Mouse (Mus musculus): ENCODE results near the gene Rims3. TPM values are rescaled to one million over a fixed set of nuclear protein-coding genes. Genes with fewer than 3 reads are reported as not detected.

Rims3 gene
- polyA plus RNA-seq, 1 experiment from 2014 or later = 1.1 TPM

- H3K27ac ChIP-seq (ENCODE audit: low read depth) = no peak overlapping the region
- no peak overlapping the region for H3K4me3 ChIP-seq (ENCODE audit: low read depth, low read length)
- no peak overlapping the region for H3K9ac ChIP-seq
- no peaks in the 10 kb centered on the region for H3K36me3 ChIP-seq (ENCODE audit: insufficient read depth)
- no peaks in the 10 kb centered on the region for H3K9me3 ChIP-seq (ENCODE audit: low read depth, low read length)
- DNase-seq (peak; percentile 31), ATAC-seq (ENCODE audit: insufficient read depth) (no peak)
- TF ChIP-seq CTCF (IDR thresholded peaks at IDR 0.05; ENCODE audit: low read depth) = no peak
- 44% methylated on average over 5 of the region's 5 CpGs for WGBS
- H3K27me3 ChIP-seq (ENCODE audit: insufficient read depth, low read length) = no peaks in the 10 kb centered on the region; the same call in 1 of the 2 replicates
- no peak overlapping the region for H3K4me2 ChIP-seq
- H3K4me1 ChIP-seq (ENCODE audit: insufficient read depth) = peaks cover 9% of the 10 kb centered on the region
Measured at GRCm38 (mm10) chr4:120882002-120882625, 27.5 kb downstream of the Rims3 start.

- Histone ChIP-seq H3K9ac (no peak overlapping the region), H3K27ac (ENCODE audit: low read depth) (no peak overlapping the region), H3K36me3 (ENCODE audit: insufficient read depth) (no peaks in the 10 kb centered on the region), H3K27me3 (ENCODE audit: insufficient read depth, low read length) (no peaks in the 10 kb centered on the region), H3K9me3 (ENCODE audit: low read depth, low read length) (no peaks in the 10 kb centered on the region), H3K4me3 (ENCODE audit: low read depth, low read length) (no peak overlapping the region), H3K4me2 (peak overlapping the region; percentile 22; the same call in 1 of the 2 replicates), H3K4me1 (ENCODE audit: insufficient read depth) (peaks cover 9% of the 10 kb centered on the region)
- 16% methylated on average over 13 of the region's 13 CpGs for WGBS
- DNase-seq (peak; percentile 82), ATAC-seq (ENCODE audit: insufficient read depth) (no peak)
- no peak for TF ChIP-seq CTCF (IDR thresholded peaks at IDR 0.05; ENCODE audit: low read depth)
Measured at GRCm38 (mm10) chr4:120885208-120886120, 30.8 kb downstream of the Rims3 start.

GRCm38 (mm10) chr4:120886131-120886530 lies 31.5 kb downstream of the Rims3 start:
- 12% methylated on average over 4 of the region's 4 CpGs for WGBS

GRCm38 (mm10) chr4:120886811-120887210 lies 32.2 kb downstream of the Rims3 start:
- no peaks in the 10 kb centered on the region for H3K27me3 ChIP-seq (ENCODE audit: insufficient read depth, low read length)
- peaks cover 9% of the 10 kb centered on the region for H3K4me1 ChIP-seq (ENCODE audit: insufficient read depth)
- no peak overlapping the region for H3K9ac ChIP-seq
- WGBS = 69% methylated on average over 5 of the region's 5 CpGs
- no peak for TF ChIP-seq CTCF (IDR thresholded peaks at IDR 0.05; ENCODE audit: low read depth)
- H3K9me3 ChIP-seq (ENCODE audit: low read depth, low read length) = no peaks in the 10 kb centered on the region
- no peaks in the 10 kb centered on the region for H3K36me3 ChIP-seq (ENCODE audit: insufficient read depth)
- no peak overlapping the region for H3K4me3 ChIP-seq (ENCODE audit: low read depth, low read length)
- H3K4me2 ChIP-seq = no peak overlapping the region
- DNase-seq = no peak
- no peak for ATAC-seq (ENCODE audit: insufficient read depth)
- no peak overlapping the region for H3K27ac ChIP-seq (ENCODE audit: low read depth)

More at GRCm38 (mm10) chr4:120886131-120886530, 31.5 kb downstream of the Rims3 start:
- Histone ChIP-seq H3K4me3 (ENCODE audit: low read depth, low read length) (no peak overlapping the region), H3K9ac (no peak overlapping the region), H3K36me3 (ENCODE audit: insufficient read depth) (no peaks in the 10 kb centered on the region), H3K4me1 (ENCODE audit: insufficient read depth) (peaks cover 9% of the 10 kb centered on the region), H3K27me3 (ENCODE audit: insufficient read depth, low read length) (no peaks in the 10 kb centered on the region), H3K27ac (ENCODE audit: low read depth) (no peak overlapping the region), H3K4me2 (no peak overlapping the region), H3K9me3 (ENCODE audit: low read depth, low read length) (no peaks in the 10 kb centered on the region)
- ATAC-seq (ENCODE audit: insufficient read depth) (no peak), DNase-seq (peak; percentile 21)
- no peak for TF ChIP-seq CTCF (IDR thresholded peaks at IDR 0.05; ENCODE audit: low read depth)

- Histone ChIP-seq H3K9me3 (ENCODE audit: low read depth, low read length) (no peaks in the 10 kb centered on the region), H3K27me3 (ENCODE audit: insufficient read depth, low read length) (no peaks in the 10 kb centered on the region), H3K27ac (ENCODE audit: low read depth) (no peak overlapping the region), H3K4me3 (ENCODE audit: low read depth, low read length) (no peak overlapping the region), H3K36me3 (ENCODE audit: insufficient read depth) (no peaks in the 10 kb centered on the region), H3K4me2 (no peak overlapping the region), H3K4me1 (ENCODE audit: insufficient read depth) (peaks cover 9% of the 10 kb centered on the region), H3K9ac (no peak overlapping the region)
- ATAC-seq (ENCODE audit: insufficient read depth) (no peak), DNase-seq (peak; percentile 80)
- TF ChIP-seq CTCF (IDR thresholded peaks at IDR 0.05; ENCODE audit: low read depth) = peak; percentile 70
- 31% methylated on average over 8 of the region's 8 CpGs for whole genome bisulfite sequencing
Measured at GRCm38 (mm10) chr4:120887381-120888112, 32.9 kb downstream of the Rims3 start.

- Histone ChIP-seq H3K27ac (ENCODE audit: low read depth) (no peak overlapping the region), H3K4me3 (ENCODE audit: low read depth, low read length) (no peak overlapping the region), H3K4me1 (ENCODE audit: insufficient read depth) (peaks cover 9% of the 10 kb centered on the region), H3K27me3 (ENCODE audit: insufficient read depth, low read length) (no peaks in the 10 kb centered on the region), H3K9ac (no peak overlapping the region), H3K36me3 (ENCODE audit: insufficient read depth) (no peaks in the 10 kb centered on the region), H3K4me2 (no peak overlapping the region), H3K9me3 (ENCODE audit: low read depth, low read length) (no peaks in the 10 kb centered on the region)
- ATAC-seq (ENCODE audit: insufficient read depth) (no peak), DNase-seq (no peak)
- 47% methylated on average over 8 of the region's 8 CpGs for WGBS
- TF ChIP-seq CTCF (IDR thresholded peaks at IDR 0.05; ENCODE audit: low read depth) = no peak
Measured at GRCm38 (mm10) chr4:120888884-120889283, 34.3 kb downstream of the Rims3 start.
